Mouse (Mus musculus) forebrain, embryonic 14.5 days (tissue): Measurements from ENCODE around the gene Camk1. TPM values are rescaled to one million over a fixed set of nuclear protein-coding genes. Genes with fewer than 3 reads are reported as not detected.

Experiments
- ATAC-seq: fragments of 200-750 bp; cut with Nextera tagmentation; 2 replicates; pipeline ENCODE4 v1.8.0; 2017; ENCODE audit warnings: mild to moderate bottlenecking, moderate library complexity
- DNase-seq: peaks from one replicate; pipeline ENCODE4 v3.0.0-alpha.2; 2015; ENCODE audit warnings: low spot score
- H3K27ac ChIP-seq: fragments of 300-500 bp; sonication (generic); 2 replicates; pipeline ENCODE4 v1.5.1; 2014; ENCODE audit warnings: low read depth, mild to moderate bottlenecking, control low read depth, low read length, moderate library complexity
- H3K27me3 ChIP-seq: fragments of 300-500 bp; sonication (generic); replicated peaks from 2 replicates; pipeline ENCODE4 v1.6.1; 2014; ENCODE audit warnings: low read length, control low read depth, mixed read lengths; ENCODE audit not compliant: control insufficient read depth, insufficient read depth
- H3K36me3 ChIP-seq: fragments of 300-500 bp; sonication (generic); 2 replicates; pipeline ENCODE4 v1.6.1; 2014; ENCODE audit warnings: low read length, control low read depth; ENCODE audit not compliant: control insufficient read depth, insufficient read depth
- H3K4me1 ChIP-seq: fragments of 300-500 bp; sonication (generic); 2 replicates; pipeline ENCODE4 v1.6.1; 2014; ENCODE audit warnings: antibody characterized with exemption, low read length, control low read depth; ENCODE audit not compliant: control insufficient read depth, insufficient read depth
- H3K4me2 ChIP-seq: fragments of 300-500 bp; sonication (generic); 2 replicates; pipeline ENCODE4 v1.6.1; 2014; ENCODE audit warnings: mild to moderate bottlenecking, control low read depth, low read length
- H3K4me3 ChIP-seq: fragments of 300-500 bp; sonication (generic); 2 replicates; pipeline ENCODE4 v1.5.1; 2014; ENCODE audit warnings: low read depth, low read length, control low read depth
- H3K9ac ChIP-seq: fragments of 300-500 bp; sonication (generic); 2 replicates; pipeline ENCODE4 v1.6.1; 2014; ENCODE audit warnings: mild to moderate bottlenecking, low read length, control low read depth, moderate library complexity
- H3K9me3 ChIP-seq: fragments of 300-500 bp; sonication (generic); replicated peaks from 2 replicates; pipeline ENCODE4 v1.6.1; 2016; ENCODE audit warnings: low read length, control low read depth, mixed read lengths; ENCODE audit not compliant: control insufficient read depth
- WGBS: fragments of 180-500 bp; shearing (Covaris S2); extraction: QIAGEN DNeasy Blood & Tissue Kit; methylation state at CpG from one replicate; pipeline ENCODE4 v1.1.7; 2014; 5-methylcytosine and 5-hydroxymethylcytosine counted together
- polyA plus RNA-seq: library from polyadenylated mRNA; unstranded; fragments of >200 nt; fragmentation: Nextera tagmentation; extraction: Ambion mirVana; gene quantifications from 2 replicates; pipeline ENCODE4 v1.2.1, GENCODE M21; 2014

Gene Camk1
- polyA plus RNA-seq, 1 experiment from 2014 or later: 86.3 TPM

DNA sequence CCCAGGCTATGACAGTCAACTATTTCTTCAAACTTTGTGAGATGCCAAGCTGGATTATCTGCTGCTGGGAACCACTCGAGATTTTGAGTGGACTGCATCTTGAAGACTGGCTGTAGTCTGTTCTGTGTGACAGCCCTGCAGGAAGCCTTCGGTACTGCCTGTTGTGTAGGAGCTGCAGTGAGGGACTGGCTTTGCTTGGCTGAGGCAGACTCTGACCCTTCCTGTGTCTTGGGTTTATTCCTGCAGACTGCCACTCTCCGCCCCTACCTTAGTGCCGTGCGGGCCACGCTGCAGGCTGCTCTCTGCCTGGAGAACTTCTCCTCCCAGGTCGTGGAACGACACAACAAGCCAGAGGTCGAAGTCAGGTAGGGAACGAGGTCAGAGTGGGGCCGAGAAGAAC is 36.7 kb upstream of the Camk1 start:
- no peak overlapping the region for H3K4me2 ChIP-seq
- no peak overlapping the region for H3K4me3 ChIP-seq
- H3K27me3 ChIP-seq: no peaks in the 10 kb centered on the region
- H3K9ac ChIP-seq: no peak overlapping the region
- H3K4me1 ChIP-seq: peaks cover 11% of the 10 kb centered on the region; the same call in 1 of the 2 replicates
- WGBS: 94% methylated on average over 11 of the region's 11 CpGs
- DNase-seq (no peak), ATAC-seq (no peak)
- H3K27ac ChIP-seq: no peak overlapping the region
- no peaks in the 10 kb centered on the region for H3K9me3 ChIP-seq
- H3K36me3 ChIP-seq: peaks cover 54% of the 10 kb centered on the region

DNA sequence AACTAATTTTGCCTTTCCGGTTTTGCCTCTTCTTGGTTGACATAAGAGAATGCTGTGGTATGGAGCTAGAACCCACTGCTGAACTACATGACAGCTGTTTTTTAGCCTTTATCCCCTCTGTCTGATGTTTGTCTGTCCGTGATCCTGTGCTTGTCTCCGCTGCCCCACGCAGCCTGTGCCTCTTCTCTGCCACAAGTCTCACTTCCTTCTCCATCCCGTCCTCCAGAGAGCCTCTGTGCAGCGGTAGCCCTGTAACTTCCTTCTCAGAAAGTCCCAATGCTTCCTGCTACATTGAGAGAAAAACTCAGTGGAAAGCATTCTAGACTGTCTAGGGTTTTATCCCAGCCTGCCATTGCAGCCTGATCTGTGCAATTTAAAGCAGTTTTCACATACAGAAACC is 35.5 kb upstream of the Camk1 start:
- Histone ChIP-seq H3K4me3 (peak overlapping the region; percentile 13; the same call in 1 of the 2 replicates), H3K36me3 (peaks cover 56% of the 10 kb centered on the region), H3K4me2 (peak overlapping the region; percentile 73; the same call in 1 of the 2 replicates), H3K9me3 (no peaks in the 10 kb centered on the region), H3K9ac (no peak overlapping the region), H3K27ac (no peak overlapping the region), H3K27me3 (no peaks in the 10 kb centered on the region), H3K4me1 (peaks cover 11% of the 10 kb centered on the region; the same call in 1 of the 2 replicates)
- WGBS: 94% methylated on average over 6 of the region's 6 CpGs
- DNase-seq (no peak), ATAC-seq (no peak)

DNA sequence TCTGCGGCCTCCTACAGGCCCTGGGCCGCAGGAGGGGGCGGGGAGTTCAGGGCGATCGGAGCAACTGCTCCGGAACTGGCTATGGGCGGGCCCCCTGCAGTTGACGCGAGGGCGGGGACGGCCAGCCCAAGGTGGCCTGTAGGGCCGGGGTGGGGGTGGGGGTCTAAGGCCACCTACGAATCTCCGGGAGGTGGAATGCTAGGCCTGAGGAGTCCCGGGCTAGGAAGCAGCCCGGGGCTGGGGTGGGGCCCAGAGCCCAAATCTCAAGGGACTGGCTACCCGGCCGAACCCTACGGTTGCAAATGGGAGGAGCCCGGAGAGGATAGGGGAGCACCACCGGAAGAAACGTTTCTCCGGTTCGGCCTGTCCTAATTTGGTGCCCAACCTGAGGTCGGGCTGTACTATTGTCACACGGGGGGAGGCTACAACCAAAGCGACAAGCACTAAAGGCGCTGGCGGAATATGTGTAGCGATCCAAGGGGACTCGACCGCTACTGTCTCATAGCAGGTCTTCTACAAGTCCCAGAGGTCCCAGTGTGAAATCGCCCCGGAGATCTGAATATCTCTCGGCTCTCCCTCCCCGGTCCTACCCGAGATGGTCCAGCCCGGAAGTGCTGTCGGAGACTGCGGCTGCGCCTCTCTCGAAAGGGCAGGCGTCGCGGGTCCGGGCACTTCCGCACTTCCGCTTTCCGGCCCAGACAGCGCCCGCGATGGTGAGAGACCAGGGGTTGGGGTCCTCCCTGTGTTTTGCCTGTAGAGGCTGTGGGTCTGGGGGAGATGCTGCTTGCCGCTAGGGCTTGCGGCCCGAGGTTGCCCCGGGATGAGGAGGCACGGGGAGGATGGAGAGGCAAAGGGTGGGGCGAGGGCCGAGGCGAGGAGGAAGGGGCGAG is 34.0 kb upstream of the Camk1 start, which contains the start of the genes Tada3 and Arpc4:
TSS of gene Tada3 (minus strand) at position 388 of the 890 bp plus-strand sequence.
TSS of gene Arpc4 (plus strand) at position 620 of the 890 bp plus-strand sequence.
- Histone ChIP-seq H3K4me2 (peak within 1 kb of the TSS; percentile 73), H3K4me1 (peaks cover 11% of the 10 kb centered on the region; the same call in 1 of the 2 replicates), H3K4me3 (peak within 1 kb of the TSS; percentile 84), H3K36me3 (peaks cover 56% of the 10 kb centered on the region), H3K27ac (peak within 1 kb of the TSS; percentile 69), H3K27me3 (no peaks in the 10 kb centered on the region), H3K9me3 (no peaks in the 10 kb centered on the region), H3K9ac (peak within 1 kb of the TSS; percentile 89)
- peak; percentile 96 for ATAC-seq
- peak; percentile 95 for DNase-seq
- WGBS: under 1% methylated on average over 61 of the region's 61 CpGs

DNA sequence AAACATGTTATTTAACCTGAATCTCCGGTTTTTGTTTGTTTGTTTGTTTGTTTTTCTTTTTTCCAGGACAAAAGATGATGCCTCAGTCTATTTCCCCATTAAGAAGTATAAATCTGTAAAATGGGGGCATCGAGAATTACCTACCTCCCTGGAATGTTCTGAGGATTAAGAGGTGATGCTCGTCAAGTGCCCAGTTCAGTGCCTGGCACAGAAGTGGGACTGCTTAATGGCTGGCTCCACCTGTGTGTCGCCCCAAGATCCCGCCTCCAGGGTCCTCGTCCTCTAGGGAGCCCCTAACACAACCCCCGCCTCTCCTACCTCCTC is 33.4 kb upstream of the Camk1 start:
- peaks cover 56% of the 10 kb centered on the region for H3K36me3 ChIP-seq

DNA sequence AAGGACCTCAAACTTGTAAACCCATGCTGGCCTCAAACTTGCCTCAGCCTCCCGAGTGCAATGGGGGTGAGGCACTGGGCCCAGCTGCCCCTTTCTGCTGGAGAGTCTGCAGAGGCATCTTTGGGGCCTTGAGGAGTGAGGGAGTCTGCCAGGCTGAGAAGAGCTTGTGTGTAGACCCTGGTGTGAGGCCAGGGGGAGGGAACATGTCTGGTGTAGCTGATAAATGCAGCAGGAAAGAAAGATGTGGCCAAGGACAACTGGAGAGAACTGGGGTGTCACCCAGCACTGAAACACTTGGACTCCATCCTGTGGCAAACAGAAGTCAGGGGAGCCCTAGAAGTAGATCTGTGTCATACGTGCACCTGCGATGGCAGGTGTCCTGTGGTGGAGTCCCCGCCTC is 29.7 kb upstream of the Camk1 start:
- 95% methylated on average over 4 of the region's 4 CpGs for WGBS
- Histone ChIP-seq H3K4me1 (peaks cover 7% of the 10 kb centered on the region; the same call in 1 of the 2 replicates), H3K27me3 (no peaks in the 10 kb centered on the region), H3K36me3 (peaks cover 73% of the 10 kb centered on the region), H3K4me2 (no peak overlapping the region), H3K9me3 (no peaks in the 10 kb centered on the region), H3K27ac (no peak overlapping the region), H3K4me3 (no peak overlapping the region), H3K9ac (no peak overlapping the region)
- DNase-seq: no peak
- no peak for ATAC-seq

More for the DNA sequence above, 33.4 kb upstream of the Camk1 start:
- WGBS: 10% methylated on average over 7 of the region's 7 CpGs
- DNase-seq (no peak), ATAC-seq (no peak; the same call in 1 of the 2 replicates)
- Histone ChIP-seq H3K27ac (peak overlapping the region; percentile 69), H3K27me3 (no peaks in the 10 kb centered on the region), H3K9ac (peak overlapping the region; percentile 89), H3K9me3 (no peaks in the 10 kb centered on the region), H3K4me2 (peak overlapping the region; percentile 73), H3K4me3 (peak overlapping the region; percentile 84), H3K4me1 (peaks cover 11% of the 10 kb centered on the region; the same call in 1 of the 2 replicates)

DNA sequence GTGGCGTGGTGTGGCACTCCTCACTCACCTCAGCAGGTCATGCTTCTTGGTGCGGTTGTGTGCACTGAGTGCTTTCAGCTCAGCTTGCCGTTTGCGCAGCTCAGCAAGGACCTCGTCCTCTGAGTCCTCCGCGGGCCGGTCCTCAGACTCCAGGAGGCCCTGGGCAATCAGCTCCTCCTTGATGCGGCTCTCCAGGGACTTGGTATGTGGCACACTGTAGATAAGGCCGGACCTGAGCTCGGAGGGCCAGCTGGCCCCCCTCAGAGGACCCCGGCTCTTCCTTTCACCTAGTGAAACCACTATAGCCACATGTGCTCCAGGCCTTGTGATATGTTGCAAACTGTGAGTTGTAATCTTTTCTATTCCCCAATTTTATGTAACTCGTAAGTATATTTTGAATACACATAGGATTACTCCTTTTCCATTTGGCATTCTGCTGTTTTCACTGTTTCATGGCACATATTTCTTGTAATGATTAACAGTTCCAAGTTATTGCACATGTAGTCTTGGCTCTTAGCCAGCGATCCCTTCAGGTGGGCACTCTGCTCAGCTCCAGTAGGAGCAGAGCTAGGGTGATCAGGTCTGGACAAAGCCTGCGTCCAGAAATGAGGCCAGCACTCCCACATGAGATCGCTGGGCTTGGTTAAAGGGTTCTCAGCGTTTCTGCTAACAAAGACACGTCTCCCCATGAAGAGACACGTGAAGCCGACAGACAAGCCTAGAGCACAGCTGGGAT is 26.6 kb upstream of the Camk1 start:
- ATAC-seq (no peak), DNase-seq (no peak)
- 95% methylated on average over 20 of the region's 20 CpGs for WGBS
- Histone ChIP-seq H3K9me3 (no peaks in the 10 kb centered on the region), H3K4me3 (no peak overlapping the region), H3K9ac (no peak overlapping the region), H3K27me3 (no peaks in the 10 kb centered on the region), H3K4me1 (no peaks in the 10 kb centered on the region), H3K27ac (no peak overlapping the region), H3K4me2 (no peak overlapping the region), H3K36me3 (peaks cover 88% of the 10 kb centered on the region)

DNA sequence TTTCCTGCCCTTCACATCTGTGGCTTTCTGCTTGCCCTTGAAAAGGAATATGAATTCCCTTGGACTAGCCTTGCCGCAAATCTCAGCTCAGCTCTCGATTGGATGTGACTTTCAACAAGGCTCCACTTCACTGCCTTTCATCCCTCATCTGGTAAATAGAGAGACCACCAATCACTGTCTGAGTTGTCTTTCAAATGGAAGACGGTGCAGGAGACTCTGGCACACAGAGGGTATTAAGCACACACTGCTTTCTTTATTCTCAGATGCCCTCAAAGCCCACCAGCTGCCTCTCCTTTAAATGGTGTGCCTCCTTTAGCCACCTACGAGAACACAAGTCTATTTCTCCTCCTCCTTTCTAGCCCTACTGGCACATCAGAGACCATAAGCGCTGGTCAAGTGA is 24.8 kb upstream of the Camk1 start:
- H3K36me3 ChIP-seq: peaks cover 70% of the 10 kb centered on the region
- H3K27ac ChIP-seq: no peak overlapping the region
- H3K4me1 ChIP-seq: no peaks in the 10 kb centered on the region
- WGBS: 70% methylated on average over 5 of the region's 5 CpGs
- ATAC-seq (no peak), DNase-seq (no peak)
- H3K4me3 ChIP-seq: no peak overlapping the region
- H3K4me2 ChIP-seq: no peak overlapping the region
- no peaks in the 10 kb centered on the region for H3K27me3 ChIP-seq
- no peaks in the 10 kb centered on the region for H3K9me3 ChIP-seq
- no peak overlapping the region for H3K9ac ChIP-seq

DNA sequence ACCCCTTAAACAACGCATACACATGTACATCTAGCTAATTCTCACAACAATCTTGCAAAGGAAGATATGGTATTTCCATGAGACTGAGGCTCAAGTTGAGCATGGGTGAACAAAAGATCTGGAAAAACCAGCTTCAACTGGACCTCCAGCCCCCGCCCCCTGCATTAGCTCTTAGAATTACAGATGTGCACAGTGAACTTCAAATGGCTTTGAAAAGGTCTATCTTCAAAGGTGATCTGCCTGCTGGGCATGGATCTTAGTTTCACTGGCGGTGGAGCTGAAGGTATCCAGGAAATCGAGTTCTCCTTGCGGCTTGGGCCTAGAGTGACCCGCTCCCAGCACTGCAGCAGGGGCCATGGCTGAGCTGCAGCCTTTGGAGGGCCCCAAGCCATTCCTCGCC is 24.3 kb upstream of the Camk1 start:
- no peak overlapping the region for H3K9ac ChIP-seq
- H3K4me1 ChIP-seq: no peaks in the 10 kb centered on the region
- H3K36me3 ChIP-seq: peaks cover 66% of the 10 kb centered on the region
- no peaks in the 10 kb centered on the region for H3K9me3 ChIP-seq
- DNase-seq (no peak), ATAC-seq (no peak)
- no peak overlapping the region for H3K4me2 ChIP-seq
- 91% methylated on average over 7 of the region's 7 CpGs for WGBS
- H3K27me3 ChIP-seq: no peaks in the 10 kb centered on the region
- no peak overlapping the region for H3K27ac ChIP-seq
- H3K4me3 ChIP-seq: no peak overlapping the region
